Mouse (Mus musculus) ES-E14 (cell line): ENCODE measurements at regions not wholly inside any gene's neighbourhood (a gene's known extent, or its start where the extent isn't known, plus 50 kb on each side); places are given as distances from the start of the nearest gene placed in this dataset.

ENCODE experiments used
- HCFC1 ChIP-seq: IDR thresholded peaks from 2 replicates; pipeline ENCODE4 v1.6.1; 2012; ENCODE audit warnings: low read length, inconsistent platforms, borderline replicate concordance; ENCODE audit not compliant: insufficient read depth
- ZC3H11A ChIP-seq: IDR thresholded peaks from 2 replicates; pipeline ENCODE4 v1.6.1; 2012; ENCODE audit warnings: low read depth, mild to moderate bottlenecking, inconsistent platforms, low read length, borderline replicate concordance
- ZNF384 ChIP-seq: IDR thresholded peaks from 2 replicates; pipeline ENCODE4 v1.6.1; 2012; ENCODE audit warnings: low read depth, low read length, inconsistent platforms

DNA sequence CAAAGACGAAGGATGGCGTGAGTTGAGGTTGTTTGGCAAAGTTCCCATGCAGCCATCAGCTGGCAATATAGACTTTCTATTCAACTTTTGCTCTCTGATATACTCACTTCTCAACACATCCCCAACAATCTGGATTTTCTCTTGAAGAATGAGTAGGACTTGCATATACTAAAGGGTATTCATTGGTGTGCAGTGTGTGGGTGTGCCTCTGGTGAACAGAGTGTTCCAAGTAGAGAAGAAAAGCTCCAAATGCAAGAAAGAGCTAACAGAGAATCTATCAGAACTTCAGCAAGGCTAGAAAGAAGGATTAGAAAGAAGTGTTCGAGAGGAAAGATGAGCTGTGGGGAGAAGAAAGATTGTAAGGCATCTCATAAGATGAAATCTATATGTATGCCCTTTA is 302.4 kb downstream of the Gpd2 start:
- TF ChIP-seq ZNF384 (no peak), HCFC1 (no peak), ZC3H11A (no peak)
